Mouse (Mus musculus): ENCODE measurements around the gene Qpct. TPM values are rescaled to one million over a fixed set of nuclear protein-coding genes. Genes with fewer than 3 reads are reported as not detected.
A peak's percentile ranks its signal among the peaks of the same experiment; 100 is the strongest.

The Qpct gene
- polyA plus RNA-seq, 1 experiment from 2014 or later: 23.9 TPM

DNA sequence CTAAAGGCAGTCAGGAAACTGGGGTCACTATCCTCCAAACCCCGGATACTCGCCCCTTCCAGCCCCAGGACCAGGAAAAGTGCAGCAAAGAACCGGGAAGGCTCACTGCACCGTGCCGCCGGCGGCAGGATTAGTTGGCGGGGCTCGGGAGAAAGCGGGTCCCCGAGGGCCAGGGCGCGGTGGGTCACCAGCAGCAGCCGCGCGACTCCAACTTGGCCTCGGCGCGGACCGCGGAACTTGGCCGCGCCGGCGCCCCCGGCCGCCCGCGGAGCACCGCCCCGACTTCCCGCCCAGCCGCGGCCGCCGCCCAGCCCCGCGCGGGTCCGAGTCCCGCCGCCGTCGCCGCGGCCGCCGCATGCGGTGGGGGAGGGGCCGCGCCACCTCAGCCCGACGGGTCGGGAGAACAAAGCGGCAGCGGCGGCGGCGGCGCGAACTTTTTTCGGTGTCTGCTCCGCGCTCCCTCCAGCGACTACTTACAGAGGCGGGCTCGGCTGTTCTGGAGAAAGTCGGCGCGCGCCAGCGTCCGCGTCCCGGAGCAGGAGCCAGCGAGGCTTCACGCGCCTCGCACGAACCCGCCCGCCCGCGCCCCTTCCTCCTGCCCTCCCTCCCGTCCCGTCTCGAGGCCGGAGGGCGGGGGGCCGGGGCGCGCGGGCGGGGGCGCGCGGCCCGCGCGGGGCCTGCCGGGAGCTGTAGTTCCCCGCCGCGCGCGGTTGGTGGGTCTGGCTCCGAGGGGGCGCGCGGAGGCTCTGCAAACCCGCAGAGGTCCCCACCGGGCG, 31.3 kb upstream of the Qpct start, which contains the start of gene Prkd3:
Gene Prkd3, minus strand, starts transcription at position 609 of the 776 bp plus-strand sequence.
- Histone ChIP-seq H3K4me3 (ENCODE audit: low read depth, low read length) (peak within 1 kb of the TSS; percentile 79), H3K27ac (ENCODE audit: low read depth, low read length) (peak within 1 kb of the TSS; percentile 62), H3K4me2 (replicated peaks; ENCODE audit: low read depth) (peak within 1 kb of the TSS; percentile 95), H3K36me3 (ENCODE audit: control insufficient read depth, insufficient read depth) (no peaks in the 10 kb centered on the region), H3K4me1 (replicated peaks; ENCODE audit: control insufficient read depth, insufficient read depth, low read length) (0 out of 2 replicates have a peak, but pooled peaks cover 5% of the 10 kb centered on the region), H3K9me3 (ENCODE audit: control insufficient read depth) (no peaks in the 10 kb centered on the region), H3K9ac (ENCODE audit: low read depth, low read length) (peak within 1 kb of the TSS; percentile 79), H3K27me3 (replicated peaks; ENCODE audit: control insufficient read depth, insufficient read depth, low read length) (no peaks in the 10 kb centered on the region)
- peak; percentile 73 for ATAC-seq
- TF ChIP-seq CTCF (IDR thresholded peaks at IDR 0.05; ENCODE audit: low read depth): no peak
- under 1% methylated on average over 73 of the region's 113 CpGs for WGBS

DNA sequence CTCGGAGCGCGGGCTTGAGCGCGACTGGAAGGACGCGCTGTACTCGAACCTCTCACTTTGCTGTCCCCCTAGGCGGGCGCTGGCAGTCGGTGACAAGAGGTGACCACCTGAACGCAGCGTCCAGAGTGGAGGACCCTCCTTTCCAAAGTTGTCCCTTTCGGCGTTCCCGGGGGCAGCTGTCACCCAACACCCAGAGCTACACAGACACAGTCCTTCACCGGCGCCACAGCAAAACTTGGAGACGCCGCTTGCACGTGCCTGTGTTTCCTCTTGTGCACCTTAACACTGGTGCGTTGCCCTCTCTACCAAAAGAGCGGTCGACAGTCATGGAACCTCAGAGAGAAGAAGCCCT, 30.7 kb upstream of the Qpct start:
- no peaks in the 10 kb centered on the region for H3K27me3 ChIP-seq (replicated peaks; ENCODE audit: control insufficient read depth, insufficient read depth, low read length)
- no peaks in the 10 kb centered on the region for H3K9me3 ChIP-seq (ENCODE audit: control insufficient read depth)
- WGBS: 1% methylated on average over 24 of the region's 24 CpGs
- H3K4me1 ChIP-seq (replicated peaks; ENCODE audit: control insufficient read depth, insufficient read depth, low read length): 0 out of 2 replicates have a peak, but pooled peaks cover 3% of the 10 kb centered on the region
- TF ChIP-seq CTCF (IDR thresholded peaks at IDR 0.05; ENCODE audit: low read depth): no peak
- peak overlapping the region; percentile 79 for H3K4me3 ChIP-seq (ENCODE audit: low read depth, low read length)
- no peak overlapping the region for H3K27ac ChIP-seq (ENCODE audit: low read depth, low read length)
- no peaks in the 10 kb centered on the region for H3K36me3 ChIP-seq (ENCODE audit: control insufficient read depth, insufficient read depth)
- peak overlapping the region; percentile 95 for H3K4me2 ChIP-seq (replicated peaks; ENCODE audit: low read depth)
- peak; percentile 36 for ATAC-seq
- H3K9ac ChIP-seq (ENCODE audit: low read depth, low read length): peak overlapping the region; percentile 79

DNA sequence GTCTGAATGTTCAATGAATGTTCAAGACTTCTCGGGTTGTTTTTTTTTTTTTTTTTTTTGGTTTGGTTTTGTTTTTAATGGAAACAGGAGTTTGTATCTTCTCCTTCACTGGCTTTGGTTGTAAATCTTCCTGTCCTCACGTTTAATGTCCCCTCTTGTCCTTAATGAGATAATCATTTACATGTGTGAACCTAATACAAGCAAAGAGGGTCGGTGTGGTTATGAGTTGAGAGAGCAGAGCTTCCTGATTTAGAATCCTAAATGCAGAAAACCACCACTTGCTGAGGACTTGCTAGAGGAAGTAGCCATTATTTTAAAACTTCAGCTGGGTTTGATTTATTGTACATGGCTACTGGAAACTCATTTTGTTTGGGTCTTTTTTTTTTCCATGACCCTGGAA, 29.0 kb upstream of the Qpct start:
- Histone ChIP-seq H3K36me3 (ENCODE audit: control insufficient read depth, insufficient read depth) (no peaks in the 10 kb centered on the region), H3K9ac (ENCODE audit: low read depth, low read length) (no peak overlapping the region), H3K4me1 (replicated peaks; ENCODE audit: control insufficient read depth, insufficient read depth, low read length) (no peaks in the 10 kb centered on the region), H3K4me2 (replicated peaks; ENCODE audit: low read depth) (no peak overlapping the region), H3K4me3 (ENCODE audit: low read depth, low read length) (no peak overlapping the region), H3K27ac (ENCODE audit: low read depth, low read length) (no peak overlapping the region), H3K9me3 (ENCODE audit: control insufficient read depth) (no peaks in the 10 kb centered on the region), H3K27me3 (replicated peaks; ENCODE audit: control insufficient read depth, insufficient read depth, low read length) (no peaks in the 10 kb centered on the region)
- 39% methylated on average over 3 of the region's 3 CpGs for WGBS
- no peak for TF ChIP-seq CTCF (IDR thresholded peaks at IDR 0.05; ENCODE audit: low read depth)
- no peak for ATAC-seq

GRCm38 (mm10) chr17:79024544-79024943, 27.2 kb upstream of the Qpct start:
- no peaks in the 10 kb centered on the region for H3K4me1 ChIP-seq (replicated peaks; ENCODE audit: control insufficient read depth, insufficient read depth, low read length)
- H3K9me3 ChIP-seq (ENCODE audit: control insufficient read depth): no peaks in the 10 kb centered on the region
- H3K9ac ChIP-seq (ENCODE audit: low read depth, low read length): no peak overlapping the region
- H3K27ac ChIP-seq (ENCODE audit: low read depth, low read length): no peak overlapping the region
- H3K27me3 ChIP-seq (replicated peaks; ENCODE audit: control insufficient read depth, insufficient read depth, low read length): no peaks in the 10 kb centered on the region
- ATAC-seq: no peak
- H3K36me3 ChIP-seq (ENCODE audit: control insufficient read depth, insufficient read depth): no peaks in the 10 kb centered on the region
- H3K4me3 ChIP-seq (ENCODE audit: low read depth, low read length): no peak overlapping the region
- no peak for TF ChIP-seq CTCF (IDR thresholded peaks at IDR 0.05; ENCODE audit: low read depth)
- H3K4me2 ChIP-seq (replicated peaks; ENCODE audit: low read depth): no peak overlapping the region
- 71% methylated on average over 4 of the region's 4 CpGs for WGBS

DNA sequence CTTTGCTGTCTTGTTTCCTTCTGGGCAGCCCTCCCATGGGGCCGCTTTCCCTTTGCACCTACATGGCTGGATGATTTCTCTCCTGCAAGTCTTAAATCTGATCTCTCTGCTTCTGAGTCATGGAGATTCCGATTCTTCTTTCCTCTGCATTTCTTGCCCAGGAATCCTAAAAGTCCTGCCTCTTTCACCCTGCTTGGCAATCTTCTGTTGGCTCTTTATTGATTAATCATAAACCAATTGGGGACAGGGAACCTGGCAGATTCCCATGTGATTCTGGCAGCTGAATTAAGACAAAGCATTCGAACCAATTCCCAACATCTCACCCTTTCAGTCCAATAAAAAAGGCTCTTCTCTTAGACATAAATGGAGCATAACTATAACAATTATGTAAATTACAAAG, 22.5 kb upstream of the Qpct start:
- no peak for TF ChIP-seq CTCF (IDR thresholded peaks at IDR 0.05; ENCODE audit: low read depth)
- H3K36me3 ChIP-seq (ENCODE audit: control insufficient read depth, insufficient read depth): no peaks in the 10 kb centered on the region
- no peaks in the 10 kb centered on the region for H3K9me3 ChIP-seq (ENCODE audit: control insufficient read depth)
- no peaks in the 10 kb centered on the region for H3K27me3 ChIP-seq (replicated peaks; ENCODE audit: control insufficient read depth, insufficient read depth, low read length)
- WGBS: 60% methylated on average over 3 of the region's 3 CpGs
- H3K9ac ChIP-seq (ENCODE audit: low read depth, low read length): no peak overlapping the region
- no peak overlapping the region for H3K4me3 ChIP-seq (ENCODE audit: low read depth, low read length)
- H3K4me1 ChIP-seq (replicated peaks; ENCODE audit: control insufficient read depth, insufficient read depth, low read length): no peaks in the 10 kb centered on the region
- ATAC-seq: no peak
- no peak overlapping the region for H3K27ac ChIP-seq (ENCODE audit: low read depth, low read length)
- H3K4me2 ChIP-seq (replicated peaks; ENCODE audit: low read depth): no peak overlapping the region

DNA sequence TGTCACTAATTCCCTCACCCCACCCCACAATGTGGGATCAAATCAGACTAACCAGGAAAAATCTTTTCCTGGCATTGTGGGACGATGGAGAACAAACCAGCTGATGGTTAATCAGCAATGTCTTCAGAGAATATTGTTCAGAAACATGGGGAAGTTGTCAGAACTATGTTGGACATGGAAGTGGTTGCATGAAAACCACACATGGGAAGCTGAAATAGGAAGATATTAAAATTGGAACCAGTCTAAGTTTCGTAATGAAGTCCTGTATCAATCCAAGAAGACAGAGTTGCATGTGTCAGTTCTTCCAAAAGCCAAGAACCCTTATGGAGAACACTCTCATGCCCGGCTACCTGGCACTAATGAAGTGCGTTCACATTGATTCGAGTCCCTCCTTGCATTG, 20.1 kb upstream of the Qpct start:
- H3K27ac ChIP-seq (ENCODE audit: low read depth, low read length): no peak overlapping the region
- no peaks in the 10 kb centered on the region for H3K9me3 ChIP-seq (ENCODE audit: control insufficient read depth)
- no peak for ATAC-seq
- no peaks in the 10 kb centered on the region for H3K36me3 ChIP-seq (ENCODE audit: control insufficient read depth, insufficient read depth)
- H3K4me3 ChIP-seq (ENCODE audit: low read depth, low read length): no peak overlapping the region
- H3K4me1 ChIP-seq (replicated peaks; ENCODE audit: control insufficient read depth, insufficient read depth, low read length): no peaks in the 10 kb centered on the region
- 87% methylated on average over 5 of the region's 5 CpGs for WGBS
- no peak for TF ChIP-seq CTCF (IDR thresholded peaks at IDR 0.05; ENCODE audit: low read depth)
- no peak overlapping the region for H3K4me2 ChIP-seq (replicated peaks; ENCODE audit: low read depth)
- H3K27me3 ChIP-seq (replicated peaks; ENCODE audit: control insufficient read depth, insufficient read depth, low read length): no peaks in the 10 kb centered on the region
- no peak overlapping the region for H3K9ac ChIP-seq (ENCODE audit: low read depth, low read length)

Data from intestine, postnatal 0 days (tissue).